Mouse (Mus musculus): ENCODE results near the gene Dock11. TPM values are rescaled to one million over a fixed set of nuclear protein-coding genes. Genes with fewer than 3 reads are reported as not detected.

Gene Dock11
- 10 to 100 TPM; 15.4 to 21.1 TPM for total RNA-seq (2021)

- DNase-seq, result peak; percentile 50 to 51
These were observed at the start of gene Dock11 for GRCm38 (mm10) chrX:35888087-35888895. Gene Dock11, plus strand, starts transcription at chrX:35888832.

- DNase-seq, result no peak
These were observed 8.9 kb upstream of the Dock11 start for GRCm38 (mm10) chrX:35879703-35880102.

GRCm38 (mm10) chrX:35888945-35889799 lies 540 bp downstream of the Dock11 start:
- DNase-seq, result peak; percentile 11 to 14

GRCm38 (mm10) chrX:35889800-35890106 lies 1.1 kb downstream of the Dock11 start:
- DNase-seq, result no peak

GRCm38 (mm10) chrX:35891534-35892125 lies 3.0 kb downstream of the Dock11 start:
- DNase-seq, result no peak

- no peak for DNase-seq
These were observed 3.7 kb downstream of the Dock11 start for GRCm38 (mm10) chrX:35892377-35892776.

- no peak for DNase-seq
These were observed 9.2 kb downstream of the Dock11 start for GRCm38 (mm10) chrX:35897648-35898500.

- DNase-seq, result no peak
These were observed 9.8 kb downstream of the Dock11 start for GRCm38 (mm10) chrX:35898501-35898766.

- no peak for DNase-seq
These were observed 15.7 kb downstream of the Dock11 start for GRCm38 (mm10) chrX:35904352-35904751.

- DNase-seq, result no peak
These were observed 18.2 kb downstream of the Dock11 start for GRCm38 (mm10) chrX:35906696-35907330.

GRCm38 (mm10) chrX:35919558-35919957 lies 30.9 kb downstream of the Dock11 start:
- no peak for DNase-seq

GRCm38 (mm10) chrX:35920096-35920607 lies 31.5 kb downstream of the Dock11 start:
- no peak for DNase-seq

- no peak for DNase-seq
These were observed 33.3 kb downstream of the Dock11 start for GRCm38 (mm10) chrX:35921922-35922321.

GRCm38 (mm10) chrX:35924705-35925264 lies 36.2 kb downstream of the Dock11 start:
- no peak for DNase-seq

GRCm38 (mm10) chrX:35930094-35930933 lies 41.7 kb downstream of the Dock11 start:
- DNase-seq, result no peak

- DNase-seq, result no peak
These were observed 42.3 kb downstream of the Dock11 start for GRCm38 (mm10) chrX:35930934-35931406.

- no peak for DNase-seq
These were observed 43.3 kb downstream of the Dock11 start for GRCm38 (mm10) chrX:35931945-35932344.

- no peak for DNase-seq
These were observed 44.3 kb downstream of the Dock11 start for GRCm38 (mm10) chrX:35932952-35933351.

- no peak for DNase-seq
These were observed 49.5 kb downstream of the Dock11 start for GRCm38 (mm10) chrX:35938112-35938511.

GRCm38 (mm10) chrX:35946394-35946793 lies 57.8 kb downstream of the Dock11 start:
- no peak for DNase-seq

Measured in layer of hippocampus, postnatal 36 days (tissue).